Mouse (Mus musculus) heart, postnatal 10 days (tissue): Measurements from ENCODE around the gene Slc35b1. TPM values are rescaled to one million over a fixed set of nuclear protein-coding genes. Genes with fewer than 3 reads are reported as not detected.
"Not testable (repeated sequence)": the region's sequence is repeated elsewhere in the genome, so short reads cannot be mapped to it uniquely, and the experiment has no call there.

ENCODE experiments used
- DNase-seq, 2 experiments: peaks; one replicate each; pipeline ENCODE4 v3.0.0; 2021
- intact Hi-C: fragments of 180-260 bp; cut with DNase I; formaldehyde crosslinking; loops from one replicate; pipeline ENCODE4 v1.15.1; 2025
- total RNA-seq, 2 experiments: library from RNA; stranded (reverse); gene quantifications; 2 replicates each; pipeline ENCODE4 v1.2.3; 2021

The Slc35b1 gene
- total RNA-seq, 2 experiments from 2014 or later: 51.0 to 52.8 TPM

DNA sequence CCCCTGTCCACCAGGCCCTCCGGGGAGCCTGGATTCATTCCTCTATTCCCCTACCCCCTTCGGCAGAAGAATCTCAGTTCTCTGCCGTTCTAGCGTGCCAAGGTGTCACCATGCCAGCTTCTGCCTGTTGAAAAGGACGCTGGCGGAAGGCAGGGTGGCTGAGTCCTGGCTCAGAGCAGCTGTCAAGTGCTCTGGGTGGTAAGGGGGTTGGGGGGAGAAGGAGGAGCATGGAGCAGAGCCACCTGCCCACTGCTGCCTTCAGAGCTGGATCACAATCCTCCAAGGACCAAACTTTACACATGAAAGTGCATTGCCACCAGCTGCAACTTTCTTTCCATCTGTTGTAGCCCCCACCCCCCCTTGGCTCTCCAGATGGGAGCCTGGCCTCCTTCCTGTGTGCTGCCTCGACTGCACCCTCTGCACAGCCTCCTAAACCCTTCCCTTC, 7.8 kb downstream of the Slc35b1 start:
- peak; percentile 82 to 87 for DNase-seq
- intact Hi-C loops: no loop called here

DNA sequence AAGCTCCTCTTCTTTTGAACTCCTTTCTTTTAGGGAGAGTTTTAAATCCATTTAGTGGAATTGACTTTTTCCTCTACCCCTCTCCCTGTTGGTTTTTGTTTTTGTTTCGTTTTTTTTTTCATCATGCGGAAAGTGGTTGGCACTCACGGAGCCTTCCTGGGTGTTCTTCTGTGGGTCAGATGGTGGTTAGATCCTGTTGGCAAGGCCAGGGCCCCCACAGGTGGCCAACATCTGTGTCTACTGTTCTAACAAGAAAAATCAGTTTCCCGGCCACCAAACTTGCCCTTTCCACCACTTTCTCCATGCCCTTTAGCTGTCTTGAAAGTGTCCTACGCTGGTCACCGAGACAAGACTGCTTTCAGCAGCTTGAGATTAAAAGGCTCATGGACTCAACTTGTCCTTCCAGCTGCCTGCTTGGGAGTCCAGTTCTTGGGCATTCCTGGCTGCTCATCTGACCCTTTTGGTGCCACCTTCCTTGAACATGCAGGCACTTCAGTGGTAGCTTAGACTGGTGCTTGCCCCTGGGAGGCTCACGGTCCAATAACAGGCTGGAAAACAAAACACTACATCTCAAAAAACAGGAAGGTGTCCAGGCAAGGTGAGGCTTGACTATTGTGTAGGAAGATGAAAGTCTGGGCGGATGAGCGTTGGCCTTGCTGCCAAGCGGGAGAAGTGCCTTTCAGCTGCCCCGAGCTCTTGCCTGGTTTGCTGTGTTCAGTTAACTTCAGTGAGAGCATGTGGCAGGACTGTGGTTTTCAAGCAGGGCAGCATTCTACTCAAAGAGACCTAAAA, 8.4 kb downstream of the Slc35b1 start:
- intact Hi-C loops: no loop called here
- DNase-seq: no peak

DNA sequence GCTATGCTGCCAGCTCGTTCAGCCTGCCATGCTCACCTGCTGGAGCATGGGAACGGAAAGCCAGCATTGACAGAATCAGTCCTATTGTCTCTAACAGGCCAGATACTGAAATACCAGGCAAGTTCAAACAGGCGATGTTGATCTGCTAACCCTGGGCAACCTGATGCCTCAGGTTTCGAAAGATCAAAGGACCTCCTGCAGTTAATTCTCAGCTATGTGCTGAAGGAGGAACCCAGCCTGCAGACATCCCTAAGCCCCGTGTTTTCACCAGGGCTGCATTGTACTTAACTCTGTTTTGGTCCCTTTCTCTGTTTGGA, 9.0 kb downstream of the Slc35b1 start:
- no peak for DNase-seq
- intact Hi-C loops: no loop called here

DNA sequence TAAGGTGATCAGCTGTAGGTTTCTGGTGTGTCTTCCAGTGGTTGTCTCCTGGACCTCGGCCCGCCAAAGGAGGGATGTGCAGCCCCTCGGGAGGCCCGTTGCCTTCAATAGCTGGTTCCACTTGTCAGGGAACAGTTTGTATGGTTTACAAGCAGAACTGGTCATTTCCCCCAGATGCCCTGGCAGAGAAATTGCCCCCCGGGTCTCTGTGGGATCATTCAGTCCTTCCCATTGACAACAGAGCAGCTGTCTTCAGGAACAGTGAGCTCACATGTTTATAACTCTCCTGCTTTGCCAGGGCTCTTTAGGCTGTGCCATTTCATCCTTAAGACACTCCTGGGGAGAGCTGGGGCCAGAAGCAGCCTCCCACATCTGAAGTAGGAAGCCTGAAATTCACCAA, 9.6 kb downstream of the Slc35b1 start:
- DNase-seq: no peak
- intact Hi-C loops: no loop called here

DNA sequence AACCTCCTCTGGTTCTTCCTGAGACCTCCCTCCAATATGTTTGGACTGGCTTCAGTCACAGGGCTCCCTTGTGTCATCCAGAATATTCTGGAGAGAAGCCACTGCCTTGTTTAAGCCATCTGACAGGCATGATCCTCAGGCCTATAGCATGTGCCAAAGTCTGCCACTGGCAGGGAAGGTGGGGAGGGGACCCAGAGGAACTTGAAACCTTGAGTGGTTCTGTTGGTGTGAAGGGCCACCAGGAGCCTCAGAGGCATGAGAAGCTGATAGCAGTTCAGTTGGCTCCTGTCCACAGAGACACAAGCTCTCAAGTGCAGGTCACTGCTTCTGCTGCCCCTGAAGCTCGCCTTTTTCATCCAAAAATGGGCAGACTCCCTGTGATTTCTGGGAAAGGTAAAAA, 12.1 kb downstream of the Slc35b1 start:
- intact Hi-C loops: no loop called here
- DNase-seq: peak; percentile 37 to 56

DNA sequence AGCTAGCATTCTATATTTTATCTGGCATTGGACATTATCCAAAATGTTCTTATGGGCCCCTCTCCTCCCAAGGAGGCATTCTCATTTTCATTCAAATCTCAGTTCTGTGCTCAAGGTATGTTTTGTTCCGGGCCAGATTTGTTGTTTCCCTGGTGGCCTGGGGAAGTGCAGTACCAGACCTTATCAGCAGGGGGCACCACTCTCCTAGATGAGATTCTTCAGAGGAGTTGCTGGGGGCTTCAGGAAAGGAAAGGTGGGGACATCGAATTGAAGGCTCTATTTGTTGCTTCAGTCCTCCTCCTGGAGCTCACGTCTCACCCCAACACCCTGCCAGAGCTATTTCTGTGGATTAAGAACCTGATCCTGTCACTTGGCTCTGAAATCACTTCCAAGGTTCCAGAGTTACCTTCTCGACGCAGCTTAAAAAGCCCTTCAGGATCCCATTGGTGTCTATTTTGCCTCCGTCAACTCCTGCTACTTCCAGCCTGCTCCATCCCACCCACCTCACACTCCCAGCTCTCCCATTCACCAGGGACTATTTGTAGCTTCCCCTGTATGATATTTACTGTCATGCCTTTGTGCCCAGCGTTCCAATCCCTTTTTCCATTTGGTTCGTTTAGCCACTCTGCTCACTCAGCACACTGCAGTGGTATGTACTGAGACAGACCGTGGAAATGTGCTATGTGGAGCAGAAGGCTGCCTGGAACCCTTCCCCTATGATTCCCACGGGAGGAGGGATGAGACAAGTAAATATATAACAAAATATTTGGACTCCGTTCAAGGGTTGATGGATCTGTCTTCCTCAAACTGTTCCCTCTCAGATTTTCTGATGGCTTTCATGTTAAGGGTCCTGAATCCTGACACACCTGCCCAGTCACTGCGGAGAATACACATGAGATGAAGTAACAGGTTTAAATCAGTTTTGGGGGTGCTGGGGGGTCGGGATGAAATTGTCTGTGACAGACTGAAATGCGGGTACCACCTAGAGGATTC, 13.6 kb downstream of the Slc35b1 start:
- intact Hi-C loops: loop anchor here (1.0 to 2.0 kb wide), 2 partner anchors 35 to 122 kb away; no protein-coding TSS in a partner anchor

DNA sequence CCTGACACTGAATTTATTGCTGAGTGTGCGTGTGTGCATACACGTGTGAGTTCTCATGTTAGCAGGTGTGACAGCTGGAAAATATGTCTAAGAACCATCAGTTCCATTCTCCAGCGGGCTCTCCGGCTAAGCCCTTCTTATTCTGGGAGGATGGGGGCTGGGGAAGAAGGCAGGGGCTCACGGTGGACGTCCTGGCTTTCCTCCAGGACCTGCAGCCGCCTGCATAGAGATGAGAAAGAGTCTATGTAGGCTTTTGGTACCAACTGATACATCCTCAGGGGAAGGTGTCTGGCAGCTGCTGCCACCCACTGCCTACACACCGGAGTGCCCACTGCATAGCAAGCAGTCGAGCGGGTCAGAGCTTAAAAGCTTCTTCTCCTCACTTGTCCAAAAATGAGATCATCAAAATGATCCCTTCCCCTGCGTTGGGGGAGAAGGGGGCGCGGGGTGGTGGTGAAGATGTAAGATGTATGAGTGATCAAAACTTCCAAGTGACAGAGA, 15.1 kb downstream of the Slc35b1 start:
- DNase-seq: no peak
- intact Hi-C loops: loop anchor here (2.0 kb wide), 1 partner anchor 33 kb away; no protein-coding TSS in a partner anchor

More for the DNA sequence above, 13.6 kb downstream of the Slc35b1 start:
- peak; percentile 79 to 90 for DNase-seq

DNA sequence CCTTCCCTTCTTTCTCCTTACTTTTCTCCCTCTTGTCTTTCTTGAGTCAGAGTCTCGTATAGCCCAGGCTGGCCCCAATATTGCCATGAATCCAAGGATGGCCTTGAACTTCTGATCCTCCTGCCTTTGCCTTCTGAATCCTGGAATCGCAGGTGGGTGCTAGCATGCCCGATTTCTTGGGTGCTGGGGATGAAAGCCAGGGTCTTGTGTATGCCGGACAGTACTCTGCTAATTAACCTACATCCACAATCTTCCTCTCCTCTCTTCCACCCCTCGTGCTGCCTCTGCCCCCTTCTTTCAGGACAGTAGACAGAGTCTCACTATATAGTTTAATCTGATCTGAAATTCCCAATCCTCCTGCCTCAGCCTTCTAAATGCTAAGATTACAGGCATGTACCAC, 17.1 kb downstream of the Slc35b1 start:
- intact Hi-C loops: no loop called here
- no peak for DNase-seq

DNA sequence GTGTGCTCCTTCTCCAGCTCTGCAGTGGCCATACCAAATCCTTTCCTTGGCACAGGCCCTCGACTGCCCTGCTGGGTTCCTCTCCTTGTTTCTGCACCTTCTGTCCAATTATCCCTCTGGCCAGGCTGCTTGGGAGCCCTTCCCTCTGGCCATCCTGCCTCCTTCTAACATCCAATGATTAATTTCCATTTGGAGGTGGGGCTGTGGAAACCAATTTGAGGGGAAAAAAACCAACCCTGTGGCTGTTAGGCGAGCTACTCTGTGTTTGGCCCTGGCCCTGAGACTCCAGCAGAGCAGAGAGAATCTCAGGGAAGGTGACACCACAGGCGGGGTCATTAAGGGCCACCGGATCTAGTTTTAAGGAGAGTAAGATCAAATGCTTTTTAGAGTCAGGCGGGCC, 17.7 kb downstream of the Slc35b1 start:
- DNase-seq: peak; percentile 48 to 50
- intact Hi-C loops: no loop called here

DNA sequence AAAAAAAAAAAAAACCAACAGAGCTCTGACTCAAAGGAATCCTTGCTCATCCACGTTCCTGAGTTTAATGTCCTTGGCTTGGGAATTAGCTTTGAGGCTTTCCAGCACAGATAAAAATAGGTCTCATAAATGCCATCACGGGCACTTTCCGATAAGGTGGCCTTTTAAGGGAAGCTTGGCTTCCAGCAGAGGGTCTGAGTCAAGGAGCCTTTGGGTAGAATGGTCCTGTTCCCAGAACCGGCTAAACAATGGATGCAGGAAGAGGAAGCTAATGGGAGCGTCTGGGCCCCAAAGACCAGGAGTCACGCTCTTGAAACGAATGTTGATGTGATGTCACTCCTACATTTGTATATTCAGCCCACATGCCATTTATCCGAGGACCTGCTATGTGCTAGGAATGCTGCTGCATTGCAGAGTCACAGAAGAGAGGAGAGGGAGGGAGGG, 18.2 kb downstream of the Slc35b1 start:
- intact Hi-C loops: no loop called here
- DNase-seq: peak; percentile 72 to 74

DNA sequence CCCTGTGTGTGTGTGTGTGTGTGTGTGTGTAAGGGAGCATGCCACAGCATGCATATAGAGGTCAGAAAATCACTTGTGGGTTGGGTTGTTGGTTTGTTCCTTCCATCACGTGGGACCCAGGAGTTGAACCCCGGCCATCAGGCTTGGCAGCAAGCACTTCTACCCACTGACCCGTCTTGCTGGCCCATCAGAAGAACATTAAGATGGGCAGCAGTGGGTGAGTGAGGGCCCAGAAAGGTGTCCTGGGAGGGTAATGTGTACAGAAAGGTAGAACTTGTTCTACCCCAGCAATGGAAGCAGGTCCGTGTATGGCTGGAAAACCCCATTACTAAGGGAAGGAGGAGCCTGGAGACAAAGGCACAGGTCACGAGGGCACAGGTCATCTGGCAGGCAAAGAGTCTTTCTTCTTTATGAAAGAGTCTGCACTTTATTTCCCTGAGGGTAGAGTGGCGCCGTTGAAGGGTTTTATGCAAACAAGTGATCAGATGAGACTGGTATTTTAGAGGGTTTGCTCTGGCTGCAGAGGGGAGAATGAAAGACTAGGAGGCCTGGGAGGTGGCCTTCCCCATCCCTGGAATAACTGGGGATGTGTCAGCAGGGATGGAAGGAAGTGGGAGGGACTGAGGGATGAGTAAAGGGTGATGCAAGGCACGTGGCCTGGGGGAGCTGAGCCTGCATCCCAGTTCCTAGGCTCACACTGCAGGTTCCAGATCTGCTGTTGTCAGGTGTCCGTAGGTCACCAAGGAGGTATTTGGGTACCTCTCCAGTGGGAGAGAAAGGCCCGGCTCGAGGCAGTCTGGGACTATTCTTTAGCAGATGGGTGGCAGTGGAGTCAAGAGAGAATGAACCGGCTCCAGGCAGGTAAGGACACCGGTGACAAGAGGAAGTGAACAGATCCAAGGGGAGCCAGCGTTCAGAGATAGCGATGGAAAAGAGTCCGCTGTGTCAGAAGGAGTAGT, 19.2 kb downstream of the Slc35b1 start:
- intact Hi-C loops: no loop called here

DNA sequence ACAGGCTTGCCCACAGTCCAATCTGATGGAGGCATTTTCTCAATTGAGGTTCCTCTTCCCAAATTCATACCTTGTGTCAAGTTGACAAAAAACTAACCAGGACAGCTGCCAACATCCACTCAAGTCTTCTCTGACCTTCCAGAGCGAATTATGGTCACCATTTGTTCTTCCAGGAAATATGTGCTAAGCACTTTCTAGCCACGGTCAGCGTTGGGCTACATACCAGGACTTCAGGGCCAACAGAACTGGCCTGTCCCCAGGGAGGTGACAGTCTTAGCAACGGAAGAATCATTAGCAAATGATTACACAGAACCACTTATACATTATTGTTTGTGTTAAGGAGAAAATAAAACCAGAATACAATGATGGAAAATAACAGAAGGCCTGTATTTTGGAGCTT, 21.3 kb downstream of the Slc35b1 start:
- DNase-seq: peak in 1 of 2 experiments; percentile 55
- intact Hi-C loops: no loop called here

More for the DNA sequence above, 19.2 kb downstream of the Slc35b1 start:
- no peak for DNase-seq

DNA sequence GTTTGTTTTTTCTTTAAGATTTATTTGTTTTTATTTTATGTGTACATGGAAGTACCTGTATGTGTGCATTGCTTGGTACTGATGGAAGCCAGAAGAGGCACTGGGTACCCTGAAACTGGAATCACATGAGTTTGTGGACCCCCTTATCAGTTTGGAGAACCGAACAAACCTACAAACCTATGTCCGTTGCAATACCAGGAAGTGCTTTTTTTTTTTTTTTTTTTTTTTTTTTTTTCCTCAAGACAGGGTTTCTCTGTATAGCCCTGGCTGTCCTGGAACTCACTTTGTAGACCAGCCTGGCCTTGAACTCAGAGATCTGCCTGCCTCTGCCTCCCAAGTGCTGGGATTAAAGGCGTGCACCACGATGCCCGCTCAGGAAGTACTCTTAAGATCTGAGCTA, 21.9 kb downstream of the Slc35b1 start:
- DNase-seq, intact Hi-C loops: not testable (repeated sequence)

DNA sequence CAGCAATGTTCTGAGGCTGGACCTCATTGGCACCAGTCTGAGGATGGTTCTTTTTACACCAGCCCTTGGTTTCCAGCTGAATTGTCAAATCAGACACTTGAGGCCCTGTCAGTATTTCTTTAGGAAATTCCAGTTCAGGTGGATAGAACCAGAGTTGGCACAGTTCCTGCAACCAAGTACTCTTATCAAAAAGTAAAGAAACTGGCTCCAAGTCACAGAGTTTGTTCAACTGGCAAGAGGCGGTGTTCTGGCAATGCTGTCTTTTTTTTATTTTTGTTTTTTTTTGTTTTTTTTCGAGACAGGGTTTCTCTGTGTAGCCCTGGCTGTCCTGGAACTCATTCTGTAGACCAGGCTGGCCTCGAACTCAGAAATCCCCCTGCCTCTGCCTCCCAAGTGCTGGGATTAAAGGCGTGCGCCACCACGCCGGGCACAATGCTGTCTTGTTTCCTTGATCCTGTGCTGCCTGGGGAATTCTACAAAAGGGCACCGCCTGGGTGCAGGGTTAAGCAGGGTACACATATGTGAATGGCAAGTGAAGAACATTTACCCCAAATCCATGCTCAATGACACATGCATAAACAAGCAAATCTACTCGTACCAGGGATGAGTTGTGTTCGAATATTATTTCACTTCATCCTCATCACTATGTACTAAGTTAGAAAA, 25.1 kb downstream of the Slc35b1 start:
- intact Hi-C loops: no loop called here
- DNase-seq: no peak

DNA sequence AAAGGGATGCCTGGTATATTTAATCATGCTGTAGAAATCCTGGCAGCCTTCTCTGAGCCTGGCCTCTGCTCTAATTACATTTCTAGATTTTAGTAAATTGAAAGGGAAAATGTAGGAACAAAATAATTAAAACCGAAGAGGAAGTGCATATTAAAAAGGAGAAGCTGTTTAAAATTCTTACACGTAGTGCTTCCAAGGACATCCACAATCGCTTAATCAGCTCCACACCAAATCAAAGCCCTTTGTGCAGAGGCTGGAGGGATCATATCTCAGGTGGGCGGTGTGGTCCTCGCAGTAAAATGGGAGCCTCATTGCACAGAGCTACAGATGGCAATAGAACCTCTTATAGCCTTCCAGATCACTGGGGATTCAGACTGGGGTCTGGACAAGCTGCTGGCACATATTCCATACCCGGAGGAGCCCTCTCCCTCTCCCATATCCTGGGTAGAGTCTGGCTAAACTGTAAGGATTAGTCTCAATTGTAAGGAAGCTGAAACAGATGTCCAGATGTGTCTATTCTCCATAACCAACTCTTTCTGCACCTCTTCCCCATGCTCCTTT, 27.0 kb downstream of the Slc35b1 start:
- intact Hi-C loops: no loop called here
- no peak for DNase-seq

DNA sequence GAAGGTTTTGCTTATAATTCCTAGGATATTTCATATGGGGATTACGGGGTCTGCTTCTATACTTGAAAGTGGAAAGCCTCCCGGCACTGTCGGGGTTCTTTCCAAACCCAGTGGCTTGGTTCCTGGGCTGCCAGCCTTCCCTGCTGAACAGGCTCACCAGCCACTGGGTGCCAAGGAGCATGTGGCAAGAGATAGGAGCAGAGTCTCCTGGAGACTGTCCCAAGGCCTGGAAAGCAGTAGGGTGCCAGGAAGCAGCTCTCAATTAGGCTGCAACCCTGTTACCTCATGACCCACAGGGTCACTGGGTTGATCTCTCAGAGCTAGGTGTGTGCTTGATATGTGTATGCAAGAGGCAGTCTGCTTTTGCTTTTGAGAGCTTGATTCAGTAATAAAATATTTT, 28.1 kb downstream of the Slc35b1 start:
- intact Hi-C loops: no loop called here
- peak in 1 of 2 experiments; percentile 33 for DNase-seq

DNA sequence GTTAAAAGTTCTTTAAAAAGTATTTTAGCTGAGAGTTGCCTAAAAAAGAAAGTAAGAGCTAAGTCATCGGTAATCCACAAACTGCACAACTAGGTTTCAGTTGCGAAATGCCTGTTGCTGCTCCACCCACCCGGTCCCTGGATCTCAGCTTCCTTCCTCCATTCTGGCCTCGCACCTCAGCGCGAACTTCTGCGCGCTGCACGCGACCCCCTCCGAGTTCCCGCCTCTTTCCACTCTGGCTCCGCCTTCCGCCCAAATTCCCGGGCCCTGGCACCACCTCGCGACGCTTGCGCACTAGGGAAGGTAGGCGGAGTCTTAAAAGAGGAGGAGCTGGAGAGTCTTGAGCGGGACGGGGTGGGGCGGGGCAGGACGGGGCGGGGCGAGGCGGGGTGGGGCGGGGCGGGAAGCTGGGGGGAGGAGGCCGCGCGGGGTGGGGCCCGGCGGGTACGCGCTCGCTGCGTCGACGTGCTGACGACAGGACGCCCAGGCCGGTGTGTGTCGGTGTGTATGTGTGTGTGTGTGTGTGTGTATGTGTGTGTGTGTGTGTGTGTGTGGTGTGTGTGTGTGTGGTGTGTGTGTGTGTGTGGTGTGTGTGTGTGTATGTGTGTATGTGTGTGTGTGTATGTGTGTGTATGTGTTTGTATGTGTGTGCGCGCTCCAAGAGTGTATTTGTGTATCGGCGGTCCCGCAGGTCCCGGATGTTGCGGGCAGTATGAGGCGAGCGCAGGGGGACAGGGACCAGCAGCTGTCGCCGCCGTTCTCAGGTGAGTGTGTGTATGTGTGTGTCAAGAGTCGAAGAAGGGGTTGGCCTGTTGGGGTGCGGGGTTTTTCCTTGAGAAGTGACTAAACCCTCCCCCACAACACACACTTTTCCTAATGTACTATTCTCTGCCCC, 29.4 kb downstream of the Slc35b1 start, which contains the start of gene Spop:
Gene Spop (plus strand): TSS at position 440 of the 895 bp plus-strand sequence.
- intact Hi-C loops: no loop called here
- DNase-seq: peak; percentile 93 to 97

DNA sequence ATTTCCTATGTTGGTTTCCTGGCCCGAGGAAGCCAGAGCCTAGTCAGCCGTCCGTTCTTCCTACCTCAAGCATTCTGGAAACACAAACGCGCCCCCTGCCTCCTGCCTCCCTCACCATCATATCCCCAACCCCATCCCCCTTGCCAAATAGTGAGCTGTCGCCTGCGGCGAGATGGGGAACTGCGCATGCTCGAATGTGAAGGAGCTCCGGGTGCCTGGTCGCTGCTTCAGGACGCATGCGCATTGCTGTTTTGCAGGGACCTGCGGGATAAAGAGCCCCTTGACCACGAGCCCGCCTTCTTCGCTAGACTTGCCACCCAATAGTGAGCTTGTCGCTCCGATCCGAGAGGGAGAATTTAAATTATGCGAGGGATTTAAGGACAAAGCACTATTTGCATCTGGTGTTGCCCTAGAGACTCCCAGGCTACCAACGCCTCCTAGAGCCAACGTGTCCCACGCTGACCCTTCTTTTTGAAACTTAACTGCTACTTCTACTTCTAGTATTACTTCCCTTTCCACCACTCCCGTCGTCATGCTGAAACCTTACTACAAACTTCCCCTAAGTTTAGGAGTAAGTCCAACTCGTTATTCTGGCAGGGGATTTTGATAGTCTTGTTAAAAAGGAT, 30.2 kb downstream of the Slc35b1 start:
- peak; percentile 98 for DNase-seq
- intact Hi-C loops: no loop called here
